Mouse (Mus musculus) heart, postnatal 0 days (tissue): ENCODE measurements around the gene Hoxb6. TPM values are rescaled to one million over a fixed set of nuclear protein-coding genes. Genes with fewer than 3 reads are reported as not detected.

Source experiments
- ATAC-seq: fragments of 200-750 bp; cut with Nextera tagmentation; 2 replicates; pipeline ENCODE4 v1.8.0; 2017; ENCODE audit warnings: low read depth, moderate number of reproducible peaks, moderate library complexity; ENCODE audit not compliant: insufficient read depth
- DNase-seq: peaks from one replicate; pipeline ENCODE4 v3.0.0-alpha.2; 2016; ENCODE audit warnings: low spot score
- H3K27ac ChIP-seq: fragments of 300-500 bp; sonication (generic); 2 replicates; pipeline ENCODE4 v1.5.1; 2014; ENCODE audit warnings: low read depth, mild to moderate bottlenecking
- H3K27me3 ChIP-seq: fragments of 300-500 bp; sonication (generic); 2 replicates; pipeline ENCODE4 v1.6.1; 2014; ENCODE audit warnings: low read length, mixed read lengths; ENCODE audit not compliant: control insufficient read depth, insufficient read depth
- H3K36me3 ChIP-seq: fragments of 300-500 bp; sonication (generic); replicated peaks from 2 replicates; pipeline ENCODE4 v1.6.1; 2014; ENCODE audit warnings: low read length, mixed read lengths; ENCODE audit not compliant: control insufficient read depth, insufficient read depth
- H3K4me1 ChIP-seq: fragments of 300-500 bp; sonication (generic); 2 replicates; pipeline ENCODE4 v1.6.1; 2014; ENCODE audit warnings: antibody characterized with exemption; ENCODE audit not compliant: control insufficient read depth, insufficient read depth
- H3K4me2 ChIP-seq: fragments of 300-500 bp; sonication (generic); 2 replicates; pipeline ENCODE4 v1.6.1; 2014; ENCODE audit warnings: low read depth, mild to moderate bottlenecking, low read length, moderate library complexity
- H3K4me3 ChIP-seq: fragments of 300-500 bp; sonication (generic); 2 replicates; pipeline ENCODE4 v1.5.1; 2014; ENCODE audit warnings: low read depth, low read length
- H3K9ac ChIP-seq: fragments of 300-500 bp; sonication (generic); replicated peaks from 2 replicates; pipeline ENCODE4 v1.6.1; 2014; ENCODE audit warnings: low read depth, low read length, mixed read lengths
- H3K9me3 ChIP-seq: fragments of 300-500 bp; sonication (generic); replicated peaks from 2 replicates; pipeline ENCODE4 v1.6.1; 2016; ENCODE audit warnings: low read length; ENCODE audit not compliant: control insufficient read depth
- CTCF ChIP-seq: IDR thresholded peaks from 2 replicates; pipeline ENCODE4 v1.5.1; 2016; ENCODE audit warnings: antibody characterized with exemption, control low read depth, low read depth
- EP300 ChIP-seq: IDR thresholded peaks from 2 replicates; pipeline ENCODE4 v1.6.1; 2016; ENCODE audit warnings: antibody characterized with exemption, low read depth
- WGBS: fragments of 180-500 bp; shearing (Covaris S2); extraction: QIAGEN DNeasy Blood & Tissue Kit; methylation state at CpG from one replicate; pipeline ENCODE4 v1.1.7; 2014; 5-methylcytosine and 5-hydroxymethylcytosine counted together
- polyA plus RNA-seq: library from polyadenylated mRNA; unstranded; fragments of >200 nt; fragmentation: Nextera tagmentation; extraction: Ambion mirVana; gene quantifications from 2 replicates; pipeline ENCODE4 v1.2.1, GENCODE M21; 2015
- total RNA-seq: library from RNA; depleted of rRNA; stranded (reverse); fragments of >200 nt; gene quantifications from 2 replicates; pipeline ENCODE4 v1.2.3, GENCODE M21; 2014; ENCODE audit warnings: low replicate concordance

Gene Hoxb6
- total and polyA plus RNA-seq, 2 experiments from 2014 or later, result not detected

DNA sequence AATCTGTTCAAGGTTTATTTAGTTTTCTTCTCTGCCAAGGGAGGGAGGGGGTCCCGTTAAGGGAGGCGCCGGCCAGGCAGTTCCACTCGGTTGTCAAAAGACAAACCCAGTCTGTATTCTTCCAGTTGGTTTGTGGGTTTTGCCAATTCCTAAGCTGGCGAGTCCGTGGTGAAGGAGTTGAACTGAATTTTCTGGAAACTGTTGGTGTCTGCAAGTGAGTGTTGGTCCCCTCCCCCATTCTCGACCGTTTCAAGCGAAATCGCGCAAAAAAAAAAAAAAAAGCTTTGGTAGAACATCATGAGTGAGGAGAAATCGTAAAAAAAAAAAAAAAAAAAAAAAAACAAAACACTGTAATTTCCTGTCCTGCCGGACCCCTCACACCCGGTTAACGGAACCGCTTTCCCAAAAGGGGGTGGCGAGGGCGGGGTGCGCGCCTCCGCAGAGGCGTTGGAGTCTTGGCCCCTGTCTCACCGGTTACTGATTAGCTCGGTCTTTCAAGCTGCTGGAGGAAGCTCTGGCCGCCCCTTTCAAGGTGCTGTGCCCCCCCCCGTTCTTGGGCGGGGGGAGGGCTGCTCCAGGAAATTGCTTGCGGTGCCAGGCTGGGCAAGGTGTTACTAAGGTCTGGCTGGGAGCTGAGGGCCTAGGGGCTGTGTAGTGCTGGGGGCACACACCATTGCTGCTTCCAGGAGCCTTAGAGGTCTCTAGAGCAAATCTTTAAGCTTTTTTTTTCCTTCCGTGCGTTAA, 3.0 kb downstream of the Hoxb6 start:
- Histone ChIP-seq H3K9me3 (no peaks in the 10 kb centered on the region), H3K27me3 (peaks cover 100% of the 10 kb centered on the region), H3K27ac (no peak overlapping the region), H3K4me2 (no peak overlapping the region), H3K9ac (no peak overlapping the region), H3K36me3 (no peaks in the 10 kb centered on the region), H3K4me3 (no peak overlapping the region), H3K4me1 (no peaks in the 10 kb centered on the region)
- TF ChIP-seq CTCF (no peak), EP300 (no peak)
- ATAC-seq (no peak), DNase-seq (no peak)
- 1% methylated on average over 29 of the region's 30 CpGs for WGBS

DNA sequence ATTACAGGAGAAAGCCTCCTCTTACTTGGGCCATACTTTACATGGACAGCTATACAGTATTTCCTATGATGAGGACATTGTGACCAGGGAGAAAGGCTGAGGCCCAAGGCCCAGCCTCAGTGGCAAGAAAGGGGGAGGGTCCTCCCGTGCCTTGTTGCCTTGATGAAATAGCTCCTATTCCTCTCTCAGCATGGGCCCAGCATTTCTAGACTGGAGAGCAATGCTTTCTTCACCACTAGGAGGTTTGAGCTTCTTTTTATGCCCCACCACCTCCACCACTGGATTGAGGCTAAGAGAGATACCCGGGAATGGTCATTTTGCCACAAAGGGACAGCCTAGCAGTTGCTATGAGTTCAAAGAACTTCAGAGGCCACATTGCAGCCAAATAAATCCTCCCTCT, 4.7 kb downstream of the Hoxb6 start:
- no peak overlapping the region for H3K27ac ChIP-seq
- TF ChIP-seq EP300 (no peak), CTCF (no peak)
- H3K4me2 ChIP-seq, result no peak overlapping the region
- no peak for DNase-seq
- peaks cover 100% of the 10 kb centered on the region for H3K27me3 ChIP-seq
- ATAC-seq, result no peak
- no peaks in the 10 kb centered on the region for H3K36me3 ChIP-seq
- H3K4me3 ChIP-seq, result no peak overlapping the region
- no peak overlapping the region for H3K9ac ChIP-seq
- WGBS, result 8% methylated on average over 2 of the region's 2 CpGs
- no peaks in the 10 kb centered on the region for H3K4me1 ChIP-seq
- no peaks in the 10 kb centered on the region for H3K9me3 ChIP-seq

DNA sequence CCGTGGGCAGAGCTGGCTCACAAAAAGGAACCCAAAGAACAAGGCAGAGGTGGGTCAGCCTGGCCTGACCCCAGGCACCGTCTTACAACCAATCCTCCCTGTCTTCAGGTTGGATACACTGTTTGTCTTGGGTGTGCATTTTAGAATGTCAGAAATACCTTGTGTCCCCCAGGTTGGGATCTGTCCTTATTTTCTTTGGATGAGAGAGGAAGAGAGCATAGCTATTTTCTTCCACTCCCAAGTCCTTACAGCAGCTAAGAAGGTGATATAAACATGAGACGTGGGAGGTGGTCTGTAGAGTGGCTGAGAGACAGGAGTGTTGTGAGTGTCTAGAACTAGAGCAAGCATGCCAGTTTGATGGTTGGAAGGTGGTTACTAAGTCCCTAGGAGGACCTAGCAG, 5.2 kb downstream of the Hoxb6 start:
- TF ChIP-seq CTCF (no peak), EP300 (no peak)
- DNase-seq, result no peak
- no peak overlapping the region for H3K4me2 ChIP-seq
- H3K9me3 ChIP-seq, result no peaks in the 10 kb centered on the region
- no peak overlapping the region for H3K27ac ChIP-seq
- peaks cover 100% of the 10 kb centered on the region for H3K27me3 ChIP-seq
- H3K4me1 ChIP-seq, result no peaks in the 10 kb centered on the region
- ATAC-seq, result no peak
- no peak overlapping the region for H3K9ac ChIP-seq
- no peaks in the 10 kb centered on the region for H3K36me3 ChIP-seq
- no peak overlapping the region for H3K4me3 ChIP-seq
- 22% methylated on average over 3 of the region's 3 CpGs for WGBS

DNA sequence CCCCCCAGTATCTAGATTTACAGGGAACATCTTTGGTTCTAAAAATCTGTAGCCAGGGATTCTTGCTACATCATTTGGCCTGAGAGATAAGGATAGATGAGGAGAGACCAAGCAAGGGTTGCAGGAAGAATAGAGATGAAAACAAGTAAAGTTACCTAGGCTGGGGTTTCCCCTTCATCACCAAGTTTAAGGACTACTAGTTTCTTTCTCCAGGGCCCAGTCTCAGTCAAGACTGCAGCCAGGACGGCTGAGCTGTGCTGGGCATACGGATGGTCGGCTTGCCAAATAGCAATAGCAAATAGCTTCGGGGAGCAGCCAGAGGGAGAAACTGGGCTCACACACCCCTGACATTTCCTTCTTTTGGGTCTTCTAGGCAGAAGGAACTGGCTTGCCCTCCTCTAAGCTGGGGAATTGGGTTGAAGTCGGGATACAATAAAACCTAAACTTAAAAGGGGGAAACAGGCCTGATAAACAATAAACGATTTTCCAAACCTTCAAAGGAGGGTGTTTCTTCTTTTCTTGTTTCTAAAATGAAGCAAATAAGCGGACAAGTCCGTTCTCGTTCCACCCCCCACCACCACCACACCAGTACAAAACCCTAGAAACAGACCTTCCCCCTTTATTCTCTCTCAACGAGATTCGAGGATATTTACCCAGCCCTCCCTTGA, 5.8 kb downstream of the Hoxb6 start:
- no peak for ATAC-seq
- Histone ChIP-seq H3K27ac (no peak overlapping the region), H3K36me3 (no peaks in the 10 kb centered on the region), H3K9me3 (no peaks in the 10 kb centered on the region), H3K9ac (no peak overlapping the region), H3K4me1 (no peaks in the 10 kb centered on the region), H3K27me3 (peaks cover 100% of the 10 kb centered on the region), H3K4me2 (no peak overlapping the region), H3K4me3 (no peak overlapping the region)
- WGBS, result 7% methylated on average over 11 of the region's 11 CpGs
- TF ChIP-seq CTCF, result no peak
- TF ChIP-seq EP300, result no peak
- no peak for DNase-seq

DNA sequence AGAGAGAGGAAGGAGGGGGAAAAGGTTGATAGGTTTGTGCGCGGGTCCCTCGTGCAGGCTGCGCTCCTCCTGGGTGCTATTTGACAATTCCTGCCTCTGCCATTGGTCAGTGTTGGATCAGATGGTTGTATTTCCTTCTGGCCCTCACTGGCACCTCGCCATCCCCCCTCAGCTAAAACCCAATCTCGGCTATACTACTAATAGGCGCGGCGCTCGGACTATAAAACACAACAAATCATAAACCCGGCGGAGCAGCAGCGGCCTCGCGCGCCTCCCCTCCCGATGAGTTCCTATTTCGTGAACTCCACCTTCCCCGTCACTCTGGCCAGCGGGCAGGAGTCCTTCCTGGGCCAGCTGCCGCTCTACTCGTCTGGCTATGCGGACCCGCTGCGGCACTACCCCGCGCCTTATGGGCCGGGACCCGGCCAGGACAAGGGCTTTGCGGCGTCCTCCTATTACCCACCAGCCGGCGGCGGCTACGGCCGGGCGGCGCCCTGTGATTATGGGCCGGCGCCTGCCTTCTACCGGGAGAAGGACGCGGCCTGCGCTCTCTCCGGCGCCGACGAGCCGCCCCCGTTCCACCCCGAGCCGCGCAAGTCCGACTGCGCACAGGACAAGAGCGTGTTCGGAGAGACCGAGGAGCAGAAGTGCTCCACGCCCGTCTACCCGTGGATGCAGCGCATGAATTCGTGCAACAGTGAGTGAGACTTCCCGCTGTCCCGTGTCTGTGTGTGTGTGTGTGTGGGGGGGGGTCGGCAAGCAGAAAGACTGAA, 6.8 kb downstream of the Hoxb6 start:
- no peak overlapping the region for H3K27ac ChIP-seq
- no peak; the same call in 1 of the 2 replicates for ATAC-seq

More for the DNA sequence above, 6.8 kb downstream of the Hoxb6 start:
- H3K27me3 ChIP-seq, result peaks cover 100% of the 10 kb centered on the region
- no peaks in the 10 kb centered on the region for H3K9me3 ChIP-seq
- TF ChIP-seq CTCF (no peak), EP300 (no peak)
- DNase-seq, result no peak
- H3K36me3 ChIP-seq, result no peaks in the 10 kb centered on the region
- peak overlapping the region; percentile 30 for H3K4me3 ChIP-seq
- 2% methylated on average over 63 of the region's 66 CpGs for WGBS
- no peak overlapping the region; the same call in 1 of the 2 replicates for H3K9ac ChIP-seq
- H3K4me2 ChIP-seq, result peak overlapping the region; percentile 42
- no peaks in the 10 kb centered on the region for H3K4me1 ChIP-seq
